ENCODE assay signal across 16 mouse cellular contexts in the genomic region with DNA sequence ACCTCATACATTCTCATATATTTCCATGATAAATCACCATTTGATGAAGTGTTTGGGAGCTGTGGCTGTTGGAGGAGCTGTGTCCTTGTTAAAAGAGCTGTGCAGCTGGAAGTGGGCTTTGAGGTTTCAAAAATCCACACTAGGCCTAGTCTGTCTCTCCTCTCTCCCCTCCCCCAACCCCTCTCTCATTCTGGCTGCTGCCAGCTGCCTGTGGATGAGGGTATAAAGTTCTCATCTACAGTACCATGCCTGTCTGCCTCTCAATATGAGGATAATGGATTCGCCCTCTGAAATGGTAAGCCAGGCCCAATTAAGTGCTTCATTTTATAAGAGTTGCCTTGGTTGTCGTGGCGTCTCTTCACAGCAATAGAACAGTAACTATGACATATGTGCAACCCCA.
"Had no signal": no experiment of that assay in that cellular context is flagged by ENCODE, and none has a peak within 500 bp of the region (broad histone marks: within the 10 kb centered on the region; RNA-seq: fewer than 3 reads in every experiment).

No protein-coding gene starts in this region.

- H3K4me1 ChIP-seq: liver, embryonic 13.5 days; liver, embryonic 15.5 days; megakaryocyte, embryonic 14.5 days; neural tube, embryonic 12.5 days had no signal

- H3K4me2 ChIP-seq: liver, embryonic 11.5 days; liver, embryonic 13.5 days; liver, embryonic 15.5 days; lung, embryonic 14.5 days; midbrain, embryonic 11.5 days; midbrain, embryonic 13.5 days; neural tube, embryonic 12.5 days had no signal

- H3K36me3 ChIP-seq: liver, embryonic 13.5 days; liver, embryonic 15.5 days; midbrain, embryonic 13.5 days; neural tube, embryonic 12.5 days had no signal

- H3K27me3 ChIP-seq: liver, embryonic 13.5 days; liver, embryonic 15.5 days; megakaryocyte, embryonic 14.5 days; neural tube, embryonic 12.5 days had no signal

- DNase-seq: liver; liver, embryonic 13.5 days; liver, postnatal 0 days; lung, embryonic 14.5 days; lung, postnatal 14 days; right cerebral cortex, postnatal 14 days; thymus, adult 18-20 months; thymus, postnatal 14 days; thymus, postnatal 36 days had no signal

- ATAC-seq: liver, postnatal 0 days; midbrain, embryonic 13.5 days had no signal

- H3K27ac ChIP-seq: liver, embryonic 13.5 days; liver, embryonic 15.5 days; macrophage; midbrain, embryonic 13.5 days; neural tube, embryonic 12.5 days had no signal

- H3K4me3 ChIP-seq: liver, embryonic 13.5 days; liver, embryonic 15.5 days; megakaryocyte, embryonic 14.5 days; midbrain, embryonic 13.5 days; neural tube, embryonic 12.5 days had no signal

- H3K9me3 ChIP-seq: liver, embryonic 15.5 days; midbrain, embryonic 13.5 days had no signal

- H3K9ac ChIP-seq: liver, embryonic 13.5 days; liver, embryonic 15.5 days; liver, postnatal 0 days; lung, embryonic 14.5 days; midbrain, embryonic 13.5 days; neural tube, embryonic 12.5 days had no signal
